Mouse (Mus musculus): Measurements from ENCODE around the gene Lipc.

Lipc gene

GRCm38 (mm10) chr9:70914659-70915355 lies 37.2 kb downstream of the Lipc start:
- no peak for DNase-seq (ENCODE audit: low spot score in 2 of 2)

GRCm38 (mm10) chr9:70911163-70911562 lies 40.9 kb downstream of the Lipc start:
- DNase-seq (ENCODE audit: low spot score in 2 of 2), result no peak

GRCm38 (mm10) chr9:70910351-70910750 lies 41.7 kb downstream of the Lipc start:
- no peak for DNase-seq (ENCODE audit: low spot score in 2 of 2)

GRCm38 (mm10) chr9:70902821-70903730 lies 49.0 kb downstream of the Lipc start:
- DNase-seq (ENCODE audit: low spot score in 2 of 2), result no peak

- DNase-seq (ENCODE audit: low spot score in 2 of 2), result peak; percentile 7 to 31
Observed at GRCm38 (mm10) chr9:70894201-70894600, 57.8 kb downstream of the Lipc start.

GRCm38 (mm10) chr9:70893526-70893925 lies 58.5 kb downstream of the Lipc start:
- no peak for DNase-seq (ENCODE audit: low spot score in 2 of 2)

- no peak for DNase-seq (ENCODE audit: low spot score in 2 of 2)
Observed at GRCm38 (mm10) chr9:70892627-70893026, 59.4 kb downstream of the Lipc start.

GRCm38 (mm10) chr9:70891431-70892133 lies 60.4 kb downstream of the Lipc start:
- DNase-seq (ENCODE audit: low spot score in 2 of 2), result peak; percentile 42 to 53

GRCm38 (mm10) chr9:70890736-70891135 lies 61.3 kb downstream of the Lipc start:
- no peak for DNase-seq (ENCODE audit: low spot score in 2 of 2)

GRCm38 (mm10) chr9:70888969-70889368 lies 63.1 kb downstream of the Lipc start:
- no peak for DNase-seq (ENCODE audit: low spot score in 2 of 2)

- no peak for DNase-seq (ENCODE audit: low spot score in 2 of 2)
Observed at GRCm38 (mm10) chr9:70888556-70888955, 63.5 kb downstream of the Lipc start.

- DNase-seq (ENCODE audit: low spot score in 2 of 2), result no peak
Observed at GRCm38 (mm10) chr9:70881982-70882381, 70.0 kb downstream of the Lipc start.

- no peak for DNase-seq (ENCODE audit: low spot score in 2 of 2)
Observed at GRCm38 (mm10) chr9:70878823-70879222, 73.2 kb downstream of the Lipc start.

- DNase-seq (ENCODE audit: low spot score in 2 of 2), result no peak
Observed at GRCm38 (mm10) chr9:70878157-70878556, 73.9 kb downstream of the Lipc start.

GRCm38 (mm10) chr9:70875490-70875889 lies 76.5 kb downstream of the Lipc start:
- no peak for DNase-seq (ENCODE audit: low spot score in 2 of 2)

GRCm38 (mm10) chr9:70875059-70875458 lies 77.0 kb downstream of the Lipc start:
- DNase-seq (ENCODE audit: low spot score in 2 of 2), result no peak

- no peak for DNase-seq (ENCODE audit: low spot score in 2 of 2)
Observed at GRCm38 (mm10) chr9:70872675-70873074, 79.4 kb downstream of the Lipc start.

- DNase-seq (ENCODE audit: low spot score in 2 of 2), result no peak
Observed at GRCm38 (mm10) chr9:70870326-70870725, 81.7 kb downstream of the Lipc start.

- no peak for DNase-seq (ENCODE audit: low spot score in 2 of 2)
Observed at GRCm38 (mm10) chr9:70869169-70869873, 82.7 kb downstream of the Lipc start.

GRCm38 (mm10) chr9:70867381-70867780 lies 84.6 kb downstream of the Lipc start:
- DNase-seq (ENCODE audit: low spot score in 2 of 2), result no peak

- no peak for DNase-seq (ENCODE audit: low spot score in 2 of 2)
Observed at GRCm38 (mm10) chr9:70864039-70864438, 88.0 kb downstream of the Lipc start.

- DNase-seq (ENCODE audit: low spot score in 2 of 2), result no peak
Observed at GRCm38 (mm10) chr9:70863299-70863698, 88.7 kb downstream of the Lipc start.

All from natural killer cell, adult 2 months (primary cell).